Mouse (Mus musculus): Measurements from ENCODE around the gene Fez1. TPM values are rescaled to one million over a fixed set of nuclear protein-coding genes. Genes with fewer than 3 reads are reported as not detected.

The Fez1 gene
- polyA plus RNA-seq, 1 experiment from 2014 or later, result 24.0 TPM

GRCm38 (mm10) chr9:36868662-36869061, 47.0 kb downstream of the Fez1 start:
- no peak overlapping the region for H3K4me3 ChIP-seq (ENCODE audit: low read depth, low read length)
- H3K9ac ChIP-seq (replicated peaks; ENCODE audit: low read depth, low read length), result no peak overlapping the region
- ATAC-seq (ENCODE audit: insufficient number of reproducible peaks, insufficient read depth, low FRiP score, low read depth), result no peak
- H3K27ac ChIP-seq (ENCODE audit: low read length), result no peak overlapping the region
- H3K4me1 ChIP-seq (ENCODE audit: control insufficient read depth, insufficient read depth, low read length), result no peaks in the 10 kb centered on the region
- no peaks in the 10 kb centered on the region for H3K36me3 ChIP-seq (ENCODE audit: control insufficient read depth, insufficient read depth, low read length)
- no peaks in the 10 kb centered on the region for H3K9me3 ChIP-seq (ENCODE audit: control insufficient read depth, low read depth, low read length)
- no peaks in the 10 kb centered on the region for H3K27me3 ChIP-seq (ENCODE audit: control insufficient read depth, insufficient read depth, low read length)
- 88% methylated on average over 6 of the region's 6 CpGs for WGBS
- H3K4me2 ChIP-seq (replicated peaks; ENCODE audit: low read depth, low read length), result no peak overlapping the region

- Histone ChIP-seq H3K4me3 (ENCODE audit: low read depth, low read length) (no peak overlapping the region), H3K4me1 (ENCODE audit: control insufficient read depth, insufficient read depth, low read length) (no peaks in the 10 kb centered on the region), H3K4me2 (replicated peaks; ENCODE audit: low read depth, low read length) (no peak overlapping the region), H3K9ac (replicated peaks; ENCODE audit: low read depth, low read length) (no peak overlapping the region), H3K27me3 (ENCODE audit: control insufficient read depth, insufficient read depth, low read length) (no peaks in the 10 kb centered on the region), H3K36me3 (ENCODE audit: control insufficient read depth, insufficient read depth, low read length) (no peaks in the 10 kb centered on the region), H3K27ac (ENCODE audit: low read length) (no peak overlapping the region), H3K9me3 (ENCODE audit: control insufficient read depth, low read depth, low read length) (no peaks in the 10 kb centered on the region)
- ATAC-seq (ENCODE audit: insufficient number of reproducible peaks, insufficient read depth, low FRiP score, low read depth), result no peak
- WGBS, result 46% methylated on average over 1 of the region's 1 CpGs
These were observed 48.6 kb downstream of the Fez1 start for GRCm38 (mm10) chr9:36870263-36870662.

- WGBS, result 74% methylated on average over 2 of the region's 2 CpGs
- Histone ChIP-seq H3K27me3 (ENCODE audit: control insufficient read depth, insufficient read depth, low read length) (no peaks in the 10 kb centered on the region), H3K9ac (replicated peaks; ENCODE audit: low read depth, low read length) (no peak overlapping the region), H3K9me3 (ENCODE audit: control insufficient read depth, low read depth, low read length) (no peaks in the 10 kb centered on the region), H3K27ac (ENCODE audit: low read length) (no peak overlapping the region), H3K36me3 (ENCODE audit: control insufficient read depth, insufficient read depth, low read length) (no peaks in the 10 kb centered on the region), H3K4me2 (replicated peaks; ENCODE audit: low read depth, low read length) (no peak overlapping the region), H3K4me1 (ENCODE audit: control insufficient read depth, insufficient read depth, low read length) (no peaks in the 10 kb centered on the region), H3K4me3 (ENCODE audit: low read depth, low read length) (no peak overlapping the region)
- ATAC-seq (ENCODE audit: insufficient number of reproducible peaks, insufficient read depth, low FRiP score, low read depth), result no peak
These were observed 52.1 kb downstream of the Fez1 start for GRCm38 (mm10) chr9:36873796-36874195.

GRCm38 (mm10) chr9:36876313-36876712, 54.6 kb downstream of the Fez1 start:
- Histone ChIP-seq H3K27ac (ENCODE audit: low read length) (no peak overlapping the region), H3K27me3 (ENCODE audit: control insufficient read depth, insufficient read depth, low read length) (no peaks in the 10 kb centered on the region), H3K9me3 (ENCODE audit: control insufficient read depth, low read depth, low read length) (no peaks in the 10 kb centered on the region), H3K9ac (replicated peaks; ENCODE audit: low read depth, low read length) (no peak overlapping the region), H3K36me3 (ENCODE audit: control insufficient read depth, insufficient read depth, low read length) (no peaks in the 10 kb centered on the region), H3K4me3 (ENCODE audit: low read depth, low read length) (no peak overlapping the region), H3K4me2 (replicated peaks; ENCODE audit: low read depth, low read length) (no peak overlapping the region), H3K4me1 (ENCODE audit: control insufficient read depth, insufficient read depth, low read length) (no peaks in the 10 kb centered on the region)
- 81% methylated on average over 5 of the region's 5 CpGs for WGBS
- no peak for ATAC-seq (ENCODE audit: insufficient number of reproducible peaks, insufficient read depth, low FRiP score, low read depth)

- ATAC-seq (ENCODE audit: insufficient number of reproducible peaks, insufficient read depth, low FRiP score, low read depth), result no peak
- Histone ChIP-seq H3K27me3 (ENCODE audit: control insufficient read depth, insufficient read depth, low read length) (no peaks in the 10 kb centered on the region), H3K4me3 (ENCODE audit: low read depth, low read length) (no peak overlapping the region), H3K9me3 (ENCODE audit: control insufficient read depth, low read depth, low read length) (no peaks in the 10 kb centered on the region), H3K4me2 (replicated peaks; ENCODE audit: low read depth, low read length) (no peak overlapping the region), H3K4me1 (ENCODE audit: control insufficient read depth, insufficient read depth, low read length) (no peaks in the 10 kb centered on the region), H3K36me3 (ENCODE audit: control insufficient read depth, insufficient read depth, low read length) (no peaks in the 10 kb centered on the region), H3K27ac (ENCODE audit: low read length) (no peak overlapping the region), H3K9ac (replicated peaks; ENCODE audit: low read depth, low read length) (no peak overlapping the region)
These were observed 55.1 kb downstream of the Fez1 start for GRCm38 (mm10) chr9:36876787-36877186.

GRCm38 (mm10) chr9:36881615-36882014, 60.0 kb downstream of the Fez1 start:
- H3K27me3 ChIP-seq (ENCODE audit: control insufficient read depth, insufficient read depth, low read length), result no peaks in the 10 kb centered on the region
- H3K4me2 ChIP-seq (replicated peaks; ENCODE audit: low read depth, low read length), result no peak overlapping the region
- WGBS, result 86% methylated on average over 5 of the region's 5 CpGs
- no peak for ATAC-seq (ENCODE audit: insufficient number of reproducible peaks, insufficient read depth, low FRiP score, low read depth)
- H3K27ac ChIP-seq (ENCODE audit: low read length), result no peak overlapping the region
- H3K4me1 ChIP-seq (ENCODE audit: control insufficient read depth, insufficient read depth, low read length), result no peaks in the 10 kb centered on the region
- H3K9ac ChIP-seq (replicated peaks; ENCODE audit: low read depth, low read length), result no peak overlapping the region
- no peak overlapping the region for H3K4me3 ChIP-seq (ENCODE audit: low read depth, low read length)
- no peaks in the 10 kb centered on the region for H3K36me3 ChIP-seq (ENCODE audit: control insufficient read depth, insufficient read depth, low read length)
- H3K9me3 ChIP-seq (ENCODE audit: control insufficient read depth, low read depth, low read length), result no peaks in the 10 kb centered on the region

GRCm38 (mm10) chr9:36882034-36882745, 60.5 kb downstream of the Fez1 start:
- Histone ChIP-seq H3K27ac (ENCODE audit: low read length) (no peak overlapping the region), H3K4me1 (ENCODE audit: control insufficient read depth, insufficient read depth, low read length) (no peaks in the 10 kb centered on the region)

GRCm38 (mm10) chr9:36883569-36883968, 61.9 kb downstream of the Fez1 start:
- no peaks in the 10 kb centered on the region for H3K36me3 ChIP-seq (ENCODE audit: control insufficient read depth, insufficient read depth, low read length)
- H3K4me2 ChIP-seq (replicated peaks; ENCODE audit: low read depth, low read length), result no peak overlapping the region
- no peak overlapping the region for H3K4me3 ChIP-seq (ENCODE audit: low read depth, low read length)
- no peak overlapping the region for H3K9ac ChIP-seq (replicated peaks; ENCODE audit: low read depth, low read length)
- WGBS, result 58% methylated on average over 3 of the region's 3 CpGs
- no peak overlapping the region for H3K27ac ChIP-seq (ENCODE audit: low read length)
- H3K27me3 ChIP-seq (ENCODE audit: control insufficient read depth, insufficient read depth, low read length), result no peaks in the 10 kb centered on the region
- no peak for ATAC-seq (ENCODE audit: insufficient number of reproducible peaks, insufficient read depth, low FRiP score, low read depth)
- no peaks in the 10 kb centered on the region for H3K4me1 ChIP-seq (ENCODE audit: control insufficient read depth, insufficient read depth, low read length)
- no peaks in the 10 kb centered on the region for H3K9me3 ChIP-seq (ENCODE audit: control insufficient read depth, low read depth, low read length)

More at GRCm38 (mm10) chr9:36882034-36882745, 60.5 kb downstream of the Fez1 start:
- Histone ChIP-seq H3K27me3 (ENCODE audit: control insufficient read depth, insufficient read depth, low read length) (no peaks in the 10 kb centered on the region), H3K36me3 (ENCODE audit: control insufficient read depth, insufficient read depth, low read length) (no peaks in the 10 kb centered on the region), H3K4me3 (ENCODE audit: low read depth, low read length) (no peak overlapping the region), H3K4me2 (replicated peaks; ENCODE audit: low read depth, low read length) (no peak overlapping the region), H3K9me3 (ENCODE audit: control insufficient read depth, low read depth, low read length) (no peaks in the 10 kb centered on the region), H3K9ac (replicated peaks; ENCODE audit: low read depth, low read length) (no peak overlapping the region)
- WGBS, result 43% methylated on average over 8 of the region's 8 CpGs
- ATAC-seq (ENCODE audit: insufficient number of reproducible peaks, insufficient read depth, low FRiP score, low read depth), result no peak

GRCm38 (mm10) chr9:36885237-36885636, 63.6 kb downstream of the Fez1 start:
- Histone ChIP-seq H3K9me3 (ENCODE audit: control insufficient read depth, low read depth, low read length) (no peaks in the 10 kb centered on the region), H3K4me1 (ENCODE audit: control insufficient read depth, insufficient read depth, low read length) (no peaks in the 10 kb centered on the region), H3K4me2 (replicated peaks; ENCODE audit: low read depth, low read length) (no peak overlapping the region), H3K27ac (ENCODE audit: low read length) (no peak overlapping the region), H3K36me3 (ENCODE audit: control insufficient read depth, insufficient read depth, low read length) (no peaks in the 10 kb centered on the region), H3K9ac (replicated peaks; ENCODE audit: low read depth, low read length) (no peak overlapping the region), H3K27me3 (ENCODE audit: control insufficient read depth, insufficient read depth, low read length) (no peaks in the 10 kb centered on the region), H3K4me3 (ENCODE audit: low read depth, low read length) (no peak overlapping the region)
- no peak for ATAC-seq (ENCODE audit: insufficient number of reproducible peaks, insufficient read depth, low FRiP score, low read depth)
- WGBS, result 64% methylated on average over 3 of the region's 3 CpGs
